Mouse (Mus musculus) fat pad, adult 2 months (tissue): Measurements from ENCODE around the gene Itgb1.

Experiments used
- DNase-seq: peaks from one replicate; pipeline ENCODE4 v3.0.0-alpha.2; 2011; ENCODE audit warnings: low read depth, low spot score; ENCODE audit errors: extremely low read depth

Itgb1 gene

DNA sequence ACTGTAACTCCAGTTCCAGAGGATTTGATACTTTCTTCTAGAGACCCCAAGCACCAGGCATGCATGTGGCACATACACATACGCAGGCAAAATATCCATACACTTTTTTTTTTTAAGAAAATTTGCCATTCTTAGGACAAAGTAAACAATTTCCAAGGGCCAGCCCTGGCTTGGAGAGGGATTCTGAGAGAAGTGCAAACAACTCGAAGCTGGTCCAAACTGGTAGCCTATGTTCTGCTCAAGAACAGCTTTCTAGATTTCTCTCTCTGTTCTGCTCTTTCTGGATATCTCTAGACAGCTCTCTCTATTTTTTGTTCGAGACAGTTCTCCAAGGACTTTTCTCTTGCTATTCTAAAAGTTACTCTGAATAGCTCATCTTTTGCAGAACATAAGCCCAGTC lies 3.5 kb upstream of the Itgb1 start:
- DNase-seq = no peak

DNA sequence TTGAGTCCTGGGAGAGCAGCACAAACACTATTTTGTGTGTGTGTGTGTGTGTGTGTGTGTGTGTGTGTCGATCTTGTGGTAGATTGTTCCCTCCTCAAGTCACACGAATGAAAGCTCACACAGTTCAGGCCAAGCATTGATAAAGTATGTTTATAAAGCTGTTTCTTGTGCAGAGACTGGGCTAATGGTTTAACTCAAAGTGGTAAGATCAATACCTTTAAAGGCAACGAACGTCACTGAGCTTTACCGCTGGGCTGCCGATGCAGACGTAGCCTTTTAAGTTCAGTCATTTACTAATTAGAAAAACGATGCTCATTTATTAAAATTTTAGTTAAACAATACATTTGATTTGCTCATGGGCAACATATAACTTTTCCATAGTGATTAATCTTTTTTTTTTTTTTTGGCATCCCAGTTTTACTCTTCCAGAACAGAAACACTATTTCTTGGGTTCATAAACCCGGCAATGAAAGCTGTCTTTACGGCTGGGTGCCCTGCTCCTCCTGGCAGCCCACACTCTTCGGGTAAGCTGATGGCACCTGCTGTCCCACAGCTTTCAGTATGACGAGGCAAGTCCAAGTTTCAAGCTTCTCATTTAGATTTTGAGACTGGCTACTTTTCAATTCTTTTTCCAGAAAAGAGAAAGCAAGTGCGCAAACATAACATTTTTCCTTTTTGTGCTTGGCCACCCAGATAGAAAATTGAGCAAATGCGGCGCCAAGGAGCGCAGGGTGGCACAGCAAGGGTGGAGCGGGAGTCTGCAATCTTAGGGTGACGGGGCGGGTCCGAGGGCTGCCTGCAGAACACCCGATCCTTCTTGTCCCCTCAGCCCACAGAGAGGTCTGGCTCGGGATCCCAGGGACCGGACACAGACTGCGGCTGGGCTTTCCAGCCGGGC lies 596 bp upstream of the Itgb1 start:
- DNase-seq = no peak

DNA sequence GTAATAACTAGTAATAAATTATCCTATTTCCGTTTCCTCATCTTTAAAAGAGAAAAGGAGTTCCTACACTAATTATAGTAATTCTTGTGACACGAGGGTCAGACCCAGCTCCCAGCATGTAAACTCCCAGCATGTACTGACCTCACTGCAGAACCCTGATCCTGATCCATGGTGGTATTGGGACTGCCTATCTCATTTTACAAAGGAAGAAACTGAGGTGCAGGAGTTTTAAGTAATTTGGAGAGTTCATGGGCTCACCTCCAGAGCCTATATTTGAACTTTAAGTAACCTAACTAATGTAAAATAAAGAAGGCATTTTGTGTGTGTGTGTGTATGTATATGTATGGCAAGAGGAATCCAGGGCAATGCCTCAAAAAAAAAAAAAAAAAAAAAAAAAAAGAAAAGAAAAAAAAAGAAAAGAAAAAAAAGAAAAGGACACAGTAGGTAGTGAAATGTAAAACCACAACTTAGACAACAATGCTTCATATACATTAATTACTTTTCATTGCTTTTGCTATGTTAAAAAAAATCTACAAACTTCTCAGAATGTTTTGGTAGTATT lies 1.1 kb downstream of the Itgb1 start:
- DNase-seq = no peak

DNA sequence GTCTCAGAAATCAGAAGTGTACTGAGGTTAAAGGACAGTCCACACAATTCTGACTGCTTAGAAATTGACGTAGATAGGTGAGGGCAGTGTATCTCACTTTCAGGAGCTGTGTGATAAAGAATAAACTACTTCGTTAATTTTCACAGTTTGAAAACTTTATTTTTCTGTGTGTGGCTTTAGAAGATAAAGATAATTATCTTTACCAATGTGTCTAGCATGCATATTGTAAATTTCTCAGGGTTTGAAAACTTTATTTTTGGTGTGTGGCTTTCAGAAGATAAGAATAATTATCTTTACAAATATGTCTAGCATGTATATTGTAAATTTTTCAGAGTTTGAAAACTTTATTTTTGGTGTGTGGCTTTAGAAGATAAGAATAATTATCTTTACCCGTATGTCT lies 3.2 kb downstream of the Itgb1 start:
- no peak for DNase-seq

GRCm38 (mm10) chr8:128690056-128690455 lies 4.6 kb downstream of the Itgb1 start:
- no peak for DNase-seq

DNA sequence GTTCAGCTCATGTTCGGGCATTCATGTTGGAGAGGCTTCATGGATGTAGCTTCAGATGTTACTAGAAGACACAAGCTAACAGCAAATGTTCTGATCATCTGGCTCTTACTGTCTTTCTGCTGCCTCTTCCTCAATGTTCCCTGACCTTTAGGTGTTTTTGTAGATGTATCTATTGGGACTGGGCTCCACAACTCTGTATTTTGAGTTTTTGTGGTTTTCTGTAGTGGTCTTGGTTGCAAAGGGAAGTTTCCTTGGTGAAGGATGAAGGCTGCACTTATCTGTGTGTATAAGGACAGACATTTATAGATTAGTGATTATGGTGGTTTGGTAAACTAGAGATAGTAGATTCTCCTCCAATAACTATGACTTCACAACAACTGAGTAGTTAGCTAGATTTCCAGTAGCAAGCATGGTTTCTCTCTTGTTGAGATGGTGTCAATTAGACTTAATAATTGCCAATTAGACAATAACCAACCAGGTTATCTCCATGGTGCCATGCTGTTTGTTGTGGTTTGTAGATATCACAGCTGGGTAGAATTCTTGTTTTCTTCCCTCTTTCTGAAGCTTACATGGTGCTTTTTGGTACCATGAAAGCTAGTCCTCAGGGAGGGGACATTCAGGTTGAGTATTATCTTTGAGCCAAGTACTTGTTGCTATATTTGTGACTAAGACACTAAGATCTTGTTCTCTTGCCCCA lies 11.4 kb downstream of the Itgb1 start:
- no peak for DNase-seq

DNA sequence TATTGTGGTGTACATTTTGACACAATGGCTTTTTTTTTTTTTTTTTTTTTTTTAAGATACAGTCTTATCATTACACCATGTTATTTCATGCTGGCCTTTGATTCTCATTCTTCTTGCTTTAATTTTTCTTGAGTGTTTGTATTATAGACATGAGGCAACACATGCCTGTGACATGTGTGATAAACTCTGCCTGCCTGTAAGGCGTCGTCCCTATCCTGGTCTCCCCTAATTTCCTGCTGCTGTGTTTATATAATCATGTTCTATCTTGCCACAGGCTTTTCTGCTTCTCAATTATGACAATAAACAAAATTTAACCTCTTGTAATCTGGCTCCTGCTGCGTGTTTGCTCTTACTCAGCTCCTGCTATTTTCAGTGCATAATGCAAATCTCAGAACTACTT lies 12.5 kb downstream of the Itgb1 start:
- no peak for DNase-seq

DNA sequence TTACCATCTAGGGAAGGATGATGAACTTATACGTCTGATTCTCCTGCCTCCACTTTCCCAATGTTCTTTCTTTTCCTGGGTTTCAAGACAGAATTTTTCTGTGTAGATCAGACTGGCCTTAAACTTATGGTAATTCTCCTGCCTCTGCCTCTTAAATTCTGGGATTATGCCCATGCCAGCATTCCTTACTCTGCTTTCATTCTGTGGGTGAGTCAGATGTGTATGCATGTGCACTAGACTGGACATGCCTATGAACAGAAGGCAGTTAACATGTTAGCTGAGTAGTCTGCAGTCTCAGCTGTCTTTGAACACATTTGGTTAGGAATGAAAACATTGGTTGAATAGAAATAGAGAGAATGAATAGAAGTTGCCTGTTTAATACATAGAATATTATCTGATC lies 18.9 kb downstream of the Itgb1 start:
- DNase-seq = no peak

- DNase-seq = no peak
Measured at GRCm38 (mm10) chr8:128704836-128705235, 19.4 kb downstream of the Itgb1 start.

- no peak for DNase-seq
Measured at GRCm38 (mm10) chr8:128709261-128709660, 23.8 kb downstream of the Itgb1 start.

GRCm38 (mm10) chr8:128716184-128716583 lies 30.7 kb downstream of the Itgb1 start:
- DNase-seq = no peak

DNA sequence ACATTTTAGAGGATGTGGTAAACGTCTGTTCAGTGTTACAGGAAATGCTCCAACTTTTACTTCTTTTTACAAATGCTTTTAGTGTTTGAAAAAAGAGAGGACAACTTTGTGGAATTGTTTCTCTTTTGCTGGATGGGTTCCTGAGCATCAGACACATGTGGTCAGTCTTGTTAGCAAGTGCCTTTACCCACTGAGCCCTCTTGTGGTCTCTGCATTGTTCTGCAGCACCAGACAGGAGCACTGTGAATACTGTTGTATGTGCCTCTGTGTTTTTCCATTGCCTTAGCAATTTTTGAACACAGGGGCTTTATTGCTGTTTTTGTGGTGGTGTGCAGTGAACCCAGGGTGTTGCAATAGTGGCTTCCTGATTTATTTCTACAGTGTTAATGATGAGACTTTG lies 39.4 kb downstream of the Itgb1 start:
- no peak for DNase-seq

DNA sequence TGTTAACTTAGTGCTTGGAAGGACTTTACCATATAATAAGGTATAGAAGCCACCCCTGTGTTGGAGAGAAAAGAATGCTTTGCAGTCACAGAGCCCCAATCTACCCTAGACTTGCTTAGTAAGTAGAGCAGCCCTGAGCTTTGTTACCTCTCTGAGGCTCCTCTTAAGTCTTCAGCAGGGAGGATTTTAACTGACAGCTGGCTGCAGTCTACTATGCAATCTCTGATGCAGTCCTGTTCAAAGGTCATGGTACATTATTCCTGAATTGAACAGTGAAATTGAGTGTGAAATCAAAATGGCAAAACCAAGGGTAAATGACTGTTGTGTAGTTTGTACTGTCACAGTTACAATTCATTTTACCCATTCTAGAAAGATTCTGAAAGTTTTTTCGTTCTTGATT lies 41.8 kb downstream of the Itgb1 start:
- DNase-seq = no peak

GRCm38 (mm10) chr8:128732254-128732653 lies 46.8 kb downstream of the Itgb1 start:
- DNase-seq = no peak

GRCm38 (mm10) chr8:128734118-128734517 lies 48.7 kb downstream of the Itgb1 start:
- DNase-seq = no peak

GRCm38 (mm10) chr8:128735692-128736091 lies 50.2 kb downstream of the Itgb1 start:
- DNase-seq = no peak
